Mouse (Mus musculus): ENCODE measurements around the gene Col2a1.

Col2a1 gene

GRCm38 (mm10) chr15:97927018-97927417 is 77.5 kb downstream of the Col2a1 start:
- DNase-seq (ENCODE audit: low spot score): no peak

Measured in adipocyte (in vitro differentiated cells).